Comparison of ENCODE assay signal across 8 mouse cellular contexts in the genomic region with DNA sequence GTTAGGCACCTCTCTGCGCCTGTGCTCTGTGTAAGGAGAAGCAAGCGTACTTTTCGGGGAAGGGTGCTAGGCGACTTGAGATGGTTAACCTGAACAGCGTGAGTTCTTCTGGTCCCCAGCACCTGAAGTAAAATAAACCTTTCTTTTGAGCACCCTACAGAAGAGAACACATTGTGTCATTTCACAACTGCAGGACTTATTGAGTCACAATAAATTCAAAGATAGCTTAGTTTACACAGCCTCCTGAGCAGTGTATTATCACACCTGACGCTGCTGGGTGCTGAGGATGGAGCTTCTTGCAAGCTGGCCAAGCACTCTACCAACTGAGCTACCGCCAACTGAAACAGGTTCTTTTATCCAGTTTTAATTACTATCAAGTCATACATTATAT. TPM values are rescaled to one million over a fixed set of nuclear protein-coding genes. Genes with fewer than 3 reads are reported as not detected.
DNase-seq lines count a peak whose midpoint lies in the region; ATAC-seq and TF ChIP-seq lines count a peak whose summit lies in the region.

No protein-coding gene starts in this region.

- peak overlapping the region; percentile 81 for H3K4me2 ChIP-seq in neural tube, embryonic 15.5 days

- H3K9ac ChIP-seq in neural tube, embryonic 15.5 days (replicated peaks): peak overlapping the region; percentile 92; the same call in 1 of the 2 replicates

- no peak for TF ChIP-seq POLR2A in lung, adult 2 months (IDR thresholded peaks at IDR 0.05; ENCODE audit: borderline replicate concordance, extremely low read depth, low read depth, low read length)

- H3K27me3 ChIP-seq in erythroblast, embryonic 14.5 days (ENCODE audit: control insufficient read depth): no peaks in the 10 kb centered on the region
- H3K27me3 ChIP-seq in limb, embryonic 10.5 days (ENCODE audit: low read depth, poor library complexity, severe bottlenecking): no peaks in the 10 kb centered on the region
- H3K27me3 ChIP-seq in neural tube, embryonic 15.5 days (replicated peaks): no peaks in the 10 kb centered on the region

- DNase-seq in lung, adult 2 months: no peak
- DNase-seq in lung, postnatal 36 days: no peak
- DNase-seq in limb, embryonic 10.5 days (ENCODE audit: low spot score): no peak
- no peak for DNase-seq in thymus, postnatal 10 days (ENCODE audit: low spot score in 2 of 2)
- no peak for DNase-seq in kidney, postnatal 4 days
- DNase-seq in layer of hippocampus, adult 8-10 months (ENCODE audit: low spot score in 2 of 2): no peak

- WGBS in lung, adult 2 months: 24% methylated on average over 7 of the region's 7 CpGs
- WGBS in limb, embryonic 10.5 days: 24% methylated on average over 7 of the region's 7 CpGs
- WGBS in neural tube, embryonic 15.5 days: 22% methylated on average over 7 of the region's 7 CpGs

- H3K4me3 ChIP-seq in lung, adult 2 months (replicated peaks; ENCODE audit: extremely low read depth, low read depth, low read length): peak overlapping the region; percentile 19
- H3K4me3 ChIP-seq in erythroblast, embryonic 14.5 days (replicated peaks): peak overlapping the region; percentile 75
- H3K4me3 ChIP-seq in limb, embryonic 10.5 days: peak overlapping the region; percentile 90
- H3K4me3 ChIP-seq in neural tube, embryonic 15.5 days (replicated peaks): peak overlapping the region; percentile 97

- ATAC-seq in neural tube, embryonic 15.5 days (ENCODE audit: low FRiP score): no peak; the same call in 1 of the 2 replicates

- peak overlapping the region; percentile 88 for H3K27ac ChIP-seq in limb, embryonic 10.5 days
- peak overlapping the region; percentile 81 for H3K27ac ChIP-seq in neural tube, embryonic 15.5 days (replicated peaks)

- no peak for TF ChIP-seq CTCF in lung, adult 2 months (IDR thresholded peaks at IDR 0.05; ENCODE audit: insufficient read depth, low read length)

- peaks cover 20% of the 10 kb centered on the region for H3K36me3 ChIP-seq in erythroblast, embryonic 14.5 days (ENCODE audit: control insufficient read depth)
- peaks cover 33% of the 10 kb centered on the region for H3K36me3 ChIP-seq in limb, embryonic 10.5 days
- peaks cover 20% of the 10 kb centered on the region for H3K36me3 ChIP-seq in neural tube, embryonic 15.5 days

- peaks cover 7% of the 10 kb centered on the region for H3K4me1 ChIP-seq in lung, adult 2 months (ENCODE audit: control insufficient read depth, insufficient read depth, low read length)
- peaks cover 27% of the 10 kb centered on the region for H3K4me1 ChIP-seq in erythroblast, embryonic 14.5 days (ENCODE audit: control insufficient read depth)
- peaks cover 12% of the 10 kb centered on the region for H3K4me1 ChIP-seq in limb, embryonic 10.5 days
- H3K4me1 ChIP-seq in neural tube, embryonic 15.5 days: peaks cover 28% of the 10 kb centered on the region

- H3K9me3 ChIP-seq in erythroblast, embryonic 14.5 days (ENCODE audit: control insufficient read depth, low read length): no peaks in the 10 kb centered on the region
- H3K9me3 ChIP-seq in limb, embryonic 10.5 days (replicated peaks): no peaks in the 10 kb centered on the region
- no peaks in the 10 kb centered on the region for H3K9me3 ChIP-seq in neural tube, embryonic 15.5 days (replicated peaks)

RNA-seq across cellular contexts. Expression of a gene that starts 0.4 kb away (rescaled TPM):
- 87.0 and 111 TPM in 2 replicates for polyA plus RNA-seq in lung, adult 2 months (2012; rRNA removed)
- 3.1 and 3.2 TPM in 2 replicates for polyA plus RNA-seq in erythroblast, embryonic 14.5 days (2012)
- 100.0 and 105 TPM in 2 replicates for polyA plus RNA-seq in limb, embryonic 10.5 days (2016; fragmentation: Nextera tagmentation; extraction: Ambion mirVana)
- polyA plus RNA-seq in neural tube, embryonic 15.5 days (2015; fragmentation: Nextera tagmentation; extraction: Ambion mirVana): 110 and 114 TPM in 2 replicates
- 100 to 1,000 TPM in 2 of 4 experiments, 10 to 100 TPM in 2; 96.3 to 107 (median 101) TPM for total RNA-seq in layer of hippocampus, adult 8-10 months (2022)

RNA-seq across cellular contexts. Expression of a gene that starts 7.5 kb away (rescaled TPM):
- polyA plus RNA-seq in lung, adult 2 months (2012; rRNA removed): 20.1 and 25.2 TPM in 2 replicates
- 0.36 and 0.37 TPM in 2 replicates for polyA plus RNA-seq in erythroblast, embryonic 14.5 days (2012)
- 133 and 154 TPM in 2 replicates for polyA plus RNA-seq in limb, embryonic 10.5 days (2016; fragmentation: Nextera tagmentation; extraction: Ambion mirVana)
- polyA plus RNA-seq in neural tube, embryonic 15.5 days (2015; fragmentation: Nextera tagmentation; extraction: Ambion mirVana): 70.7 and 77.2 TPM in 2 replicates
- total RNA-seq in layer of hippocampus, adult 8-10 months (2022): 10 to 100 TPM; 45.9 to 52.9 (median 47.5) TPM

RNA-seq across cellular contexts. Expression of a gene that starts 16.3 kb away (rescaled TPM):
- polyA plus RNA-seq in lung, adult 2 months (2012; rRNA removed): 129 and 181 TPM in 2 replicates
- polyA plus RNA-seq in erythroblast, embryonic 14.5 days (2012): 13.2 and 19.7 TPM in 2 replicates
- polyA plus RNA-seq in limb, embryonic 10.5 days (2016; fragmentation: Nextera tagmentation; extraction: Ambion mirVana): 115 and 122 TPM in 2 replicates
- polyA plus RNA-seq in neural tube, embryonic 15.5 days (2015; fragmentation: Nextera tagmentation; extraction: Ambion mirVana): 129 and 135 TPM in 2 replicates
- 100 to 1,000 TPM; 218 to 238 (median 227) TPM for total RNA-seq in layer of hippocampus, adult 8-10 months (2022)

RNA-seq across cellular contexts. Expression of a gene that starts 45.1 kb away (rescaled TPM):
- 0.09 and 0.34 TPM in 2 replicates for polyA plus RNA-seq in lung, adult 2 months (2012; rRNA removed)
- polyA plus RNA-seq in erythroblast, embryonic 14.5 days (2012): not detected in 2 replicates
- polyA plus RNA-seq in limb, embryonic 10.5 days (2016; fragmentation: Nextera tagmentation; extraction: Ambion mirVana): 0.03 TPM in 1 of 2 replicates, not detected in the other
- polyA plus RNA-seq in neural tube, embryonic 15.5 days (2015; fragmentation: Nextera tagmentation; extraction: Ambion mirVana): 0.09 and 0.11 TPM in 2 replicates
- total RNA-seq in layer of hippocampus, adult 8-10 months (2022): under 1 TPM; 0.11 to 0.68 (median 0.48) TPM

Comparison
In these comparisons a context has a peak if more than half of its experiments do, and no peak if none do; other contexts are left out.
1. H3K4me3 ChIP-seq: peak in every context shown above with its lines; median percentile 97 in neural tube, embryonic 15.5 days; 90 in limb, embryonic 10.5 days; 75 in erythroblast, embryonic 14.5 days; 19 in lung, adult 2 months.
2. RNA of a gene that starts 0.4 kb away (polyA plus RNA-seq): 110 to 114 TPM in neural tube, embryonic 15.5 days, 87.0 to 111 TPM in lung, adult 2 months and 100.0 to 105 TPM in limb, embryonic 10.5 days; 3.1 to 3.2 TPM in erythroblast, embryonic 14.5 days; every median in the first group is over 10 times any median in the second.
3. RNA of a gene that starts 7.5 kb away (polyA plus RNA-seq): 133 to 154 TPM in limb, embryonic 10.5 days, 70.7 to 77.2 TPM in neural tube, embryonic 15.5 days and 20.1 to 25.2 TPM in lung, adult 2 months; 0.36 to 0.37 TPM in erythroblast, embryonic 14.5 days; every median in the first group is over 10 times any median in the second.